Mouse (Mus musculus) midbrain, embryonic 15.5 days (tissue): ENCODE data around the gene E130308A19Rik. TPM values are rescaled to one million over a fixed set of nuclear protein-coding genes. Genes with fewer than 3 reads are reported as not detected.
A peak's percentile ranks its signal among the peaks of the same experiment; 100 is the strongest.

Source experiments
- ATAC-seq: fragments of 200-750 bp; cut with Nextera tagmentation; replicated peaks from 2 replicates; pipeline ENCODE4 v1.8.0; 2017; ENCODE audit warnings: moderate TSS enrichment
- H3K27ac ChIP-seq: fragments of 300-500 bp; sonication (generic); 2 replicates; pipeline ENCODE4 v1.5.1; 2015; ENCODE audit warnings: mild to moderate bottlenecking, inconsistent platforms
- H3K27me3 ChIP-seq: fragments of 300-500 bp; sonication (generic); replicated peaks from 2 replicates; pipeline ENCODE4 v1.6.1; 2015; ENCODE audit warnings: inconsistent platforms
- H3K36me3 ChIP-seq: fragments of 300-500 bp; sonication (generic); replicated peaks from 2 replicates; pipeline ENCODE4 v1.6.1; 2015; ENCODE audit warnings: inconsistent platforms
- H3K4me1 ChIP-seq: fragments of 300-500 bp; sonication (generic); 2 replicates; pipeline ENCODE4 v1.6.1; 2015; ENCODE audit warnings: inconsistent platforms
- H3K4me2 ChIP-seq: fragments of 300-500 bp; sonication (generic); 2 replicates; pipeline ENCODE4 v1.6.1; 2015; ENCODE audit warnings: inconsistent platforms, mild to moderate bottlenecking, moderate library complexity
- H3K4me3 ChIP-seq: fragments of 300-500 bp; sonication (generic); 2 replicates; pipeline ENCODE4 v1.5.1; 2015; ENCODE audit warnings: mild to moderate bottlenecking, inconsistent platforms
- H3K9ac ChIP-seq: fragments of 300-500 bp; sonication (generic); 2 replicates; pipeline ENCODE4 v1.6.1; 2015; ENCODE audit warnings: mild to moderate bottlenecking, inconsistent platforms
- H3K9me3 ChIP-seq: fragments of 300-500 bp; sonication (generic); 2 replicates; pipeline ENCODE4 v1.6.1; 2016; ENCODE audit warnings: inconsistent platforms
- WGBS: fragments of 180-500 bp; shearing (Covaris S2); methylation state at CpG from one replicate; pipeline ENCODE4 v1.1.7; 2015; ENCODE audit warnings: mixed read lengths; 5-methylcytosine and 5-hydroxymethylcytosine counted together
- polyA plus RNA-seq: library from polyadenylated mRNA; unstranded; fragments of >200 nt; fragmentation: Nextera tagmentation; extraction: Ambion mirVana; gene quantifications from 2 replicates; pipeline ENCODE4 v1.2.1, GENCODE M21; 2015

Gene E130308A19Rik
- polyA plus RNA-seq, 1 experiment from 2014 or later = 60.1 TPM

DNA sequence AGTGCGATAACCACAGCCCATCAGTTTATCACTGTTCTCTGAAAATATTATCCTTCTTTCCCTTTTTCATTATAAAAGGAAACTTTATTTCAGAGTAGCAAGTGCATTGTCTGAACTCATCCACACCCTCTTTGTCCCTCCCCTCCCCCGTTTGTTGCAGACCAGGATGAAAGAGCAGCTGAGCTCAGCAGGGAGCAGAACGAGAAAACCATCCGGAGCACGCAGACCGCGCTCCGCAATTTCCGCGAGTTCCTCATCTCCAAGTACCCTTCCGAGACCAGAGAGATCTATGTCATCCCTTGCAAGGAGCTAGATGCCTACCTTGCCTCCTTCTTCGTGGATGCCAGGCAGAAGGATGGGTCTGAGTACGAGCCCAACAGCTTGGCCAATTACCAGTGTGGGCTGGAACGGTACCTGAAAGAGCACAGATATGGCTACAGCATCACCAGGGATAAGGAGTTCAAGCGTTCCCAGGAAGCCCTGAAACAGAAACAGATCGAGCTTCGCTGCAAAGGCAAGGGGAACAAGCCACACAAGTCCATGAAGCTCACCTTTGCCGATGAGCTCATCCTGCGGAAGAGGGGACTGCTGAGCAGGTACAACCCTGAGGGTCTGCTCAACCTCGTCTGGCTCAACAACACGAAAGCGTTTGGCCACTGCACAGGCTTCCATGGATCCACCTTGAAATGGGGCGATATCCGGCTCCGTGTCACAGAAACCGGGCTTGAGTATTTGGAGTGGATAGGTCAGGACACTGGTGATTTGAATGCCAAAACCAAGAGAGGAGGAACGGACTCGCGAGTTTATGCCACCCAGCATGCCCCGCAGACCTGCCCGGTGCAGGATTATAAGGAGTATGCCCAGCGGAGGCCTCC, 93.7 kb downstream of the E130308A19Rik start:
- ATAC-seq = no peak

DNA sequence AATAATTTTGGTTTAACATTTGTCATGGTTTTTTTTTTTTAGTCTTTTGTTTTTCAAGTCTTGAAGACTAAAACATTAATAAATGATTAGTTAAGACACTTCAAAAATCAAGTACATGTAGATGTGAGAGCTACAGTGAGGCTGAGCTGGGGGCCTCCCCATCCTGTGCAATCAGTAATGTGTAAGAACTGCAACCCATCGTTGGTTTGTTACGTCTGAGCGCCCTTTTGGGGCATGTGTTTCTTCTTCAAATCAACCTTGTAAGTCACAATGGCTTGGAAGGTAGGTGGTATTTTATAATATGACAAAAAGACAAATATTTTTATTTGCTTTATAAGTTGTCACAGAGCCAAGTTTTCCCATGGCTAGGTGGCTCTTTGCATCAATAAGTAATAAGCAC, 95.8 kb downstream of the E130308A19Rik start:
- no peak overlapping the region for H3K27ac ChIP-seq
- H3K4me3 ChIP-seq = no peak overlapping the region
- no peaks in the 10 kb centered on the region for H3K9me3 ChIP-seq
- no peak overlapping the region for H3K9ac ChIP-seq
- ATAC-seq = no peak
- 83% methylated on average over 3 of the region's 3 CpGs for WGBS
- no peaks in the 10 kb centered on the region for H3K27me3 ChIP-seq
- H3K4me1 ChIP-seq = 0 out of 2 replicates have a peak, but pooled peaks cover 11% of the 10 kb centered on the region
- H3K4me2 ChIP-seq = no peak overlapping the region
- no peaks in the 10 kb centered on the region for H3K36me3 ChIP-seq

More for the DNA sequence above, 93.7 kb downstream of the E130308A19Rik start:
- Histone ChIP-seq H3K4me1 (peaks cover 23% of the 10 kb centered on the region), H3K36me3 (no peaks in the 10 kb centered on the region), H3K9me3 (no peaks in the 10 kb centered on the region), H3K27ac (no peak overlapping the region), H3K27me3 (no peaks in the 10 kb centered on the region), H3K4me3 (no peak overlapping the region), H3K9ac (no peak overlapping the region), H3K4me2 (no peak overlapping the region)
- 81% methylated on average over 32 of the region's 32 CpGs for WGBS

DNA sequence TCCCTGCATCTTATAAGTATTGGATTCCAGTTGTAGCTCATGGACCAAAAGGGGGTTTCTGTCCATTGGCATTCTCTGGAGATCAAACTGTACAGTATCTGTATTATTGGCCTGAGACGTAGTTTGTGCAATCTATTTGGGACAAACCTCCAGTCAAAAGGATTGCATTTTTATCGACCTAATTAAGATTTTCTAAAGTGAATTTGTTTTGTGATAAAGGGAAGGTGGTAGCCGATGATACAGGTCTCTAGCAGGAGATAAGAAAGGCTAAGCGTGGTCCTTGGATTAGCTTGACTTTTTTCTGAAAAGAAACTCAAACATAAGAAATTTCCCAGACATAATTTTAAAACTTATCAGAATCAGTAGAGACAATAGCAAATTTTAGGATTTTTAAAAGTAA, 99.6 kb downstream of the E130308A19Rik start:
- Histone ChIP-seq H3K27ac (no peak overlapping the region), H3K4me3 (no peak overlapping the region), H3K27me3 (no peaks in the 10 kb centered on the region), H3K4me1 (peaks cover 6% of the 10 kb centered on the region; the same call in 1 of the 2 replicates), H3K36me3 (no peaks in the 10 kb centered on the region), H3K9ac (no peak overlapping the region), H3K9me3 (no peaks in the 10 kb centered on the region), H3K4me2 (no peak overlapping the region)
- ATAC-seq = no peak
- WGBS = 83% methylated on average over 4 of the region's 4 CpGs

DNA sequence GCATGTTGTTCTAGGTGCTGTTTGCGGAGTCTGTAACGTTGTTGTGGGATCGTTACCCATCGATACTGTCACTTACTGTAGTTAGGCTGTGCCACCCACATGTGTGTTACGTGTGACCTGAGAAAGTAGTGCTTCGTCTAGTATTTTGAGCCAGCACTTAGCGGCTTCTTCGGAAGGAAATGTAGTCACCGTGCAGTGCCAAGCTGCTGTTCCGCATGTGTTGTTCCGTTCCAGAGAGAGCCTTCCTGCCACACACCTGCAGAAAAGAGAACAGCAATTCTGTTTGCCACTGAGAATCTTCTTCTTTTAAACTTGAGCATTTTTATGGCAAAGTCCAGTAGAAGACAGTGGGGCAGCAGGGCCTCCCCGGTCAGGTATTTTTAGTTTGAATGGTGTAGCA, 100.5 kb downstream of the E130308A19Rik start:
- 90% methylated on average over 12 of the region's 12 CpGs for WGBS
- H3K36me3 ChIP-seq = no peaks in the 10 kb centered on the region
- no peak overlapping the region for H3K4me3 ChIP-seq
- no peaks in the 10 kb centered on the region for H3K9me3 ChIP-seq
- H3K9ac ChIP-seq = no peak overlapping the region
- ATAC-seq = no peak
- H3K27me3 ChIP-seq = no peaks in the 10 kb centered on the region
- no peak overlapping the region for H3K27ac ChIP-seq
- no peak overlapping the region for H3K4me2 ChIP-seq
- H3K4me1 ChIP-seq = peaks cover 6% of the 10 kb centered on the region; the same call in 1 of the 2 replicates

DNA sequence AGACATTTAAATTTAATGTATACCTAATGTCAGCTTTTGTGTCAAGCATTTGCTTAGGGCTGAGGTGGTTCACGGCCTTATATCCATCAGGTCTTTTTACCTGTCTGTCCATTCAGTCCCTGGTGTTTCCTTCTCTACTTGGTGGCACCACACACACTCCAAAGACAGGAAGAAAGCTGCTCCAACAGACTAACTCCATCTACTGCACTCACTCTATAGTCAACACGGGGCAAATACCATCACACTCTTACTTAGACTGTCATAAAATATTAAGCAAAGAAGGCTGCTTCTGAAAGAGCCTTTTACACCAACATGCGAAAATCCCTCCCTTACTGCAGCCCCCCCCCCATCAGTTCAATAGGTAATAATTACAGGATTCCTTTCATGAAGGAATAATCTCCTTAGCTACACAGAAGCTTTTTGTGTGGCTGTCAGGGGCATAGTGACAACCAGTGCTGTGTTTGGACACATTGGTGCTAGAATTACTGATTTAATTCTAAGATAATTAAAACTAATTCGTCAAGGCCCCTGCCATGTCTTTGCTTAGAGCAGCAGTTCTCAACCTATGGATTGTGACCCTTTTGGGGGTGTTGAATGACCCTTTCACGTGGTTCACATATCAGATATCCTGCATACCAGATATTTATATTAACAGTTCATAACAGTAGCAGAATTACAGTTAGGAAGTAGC, 101.3 kb downstream of the E130308A19Rik start:
- H3K27me3 ChIP-seq = no peaks in the 10 kb centered on the region
- no peak overlapping the region for H3K4me3 ChIP-seq
- WGBS = 36% methylated on average over 5 of the region's 5 CpGs
- H3K9ac ChIP-seq = no peak overlapping the region
- no peaks in the 10 kb centered on the region for H3K36me3 ChIP-seq
- peaks cover 6% of the 10 kb centered on the region; the same call in 1 of the 2 replicates for H3K4me1 ChIP-seq
- H3K27ac ChIP-seq = no peak overlapping the region
- ATAC-seq = peak; percentile 48
- no peak overlapping the region for H3K4me2 ChIP-seq
- H3K9me3 ChIP-seq = no peaks in the 10 kb centered on the region

DNA sequence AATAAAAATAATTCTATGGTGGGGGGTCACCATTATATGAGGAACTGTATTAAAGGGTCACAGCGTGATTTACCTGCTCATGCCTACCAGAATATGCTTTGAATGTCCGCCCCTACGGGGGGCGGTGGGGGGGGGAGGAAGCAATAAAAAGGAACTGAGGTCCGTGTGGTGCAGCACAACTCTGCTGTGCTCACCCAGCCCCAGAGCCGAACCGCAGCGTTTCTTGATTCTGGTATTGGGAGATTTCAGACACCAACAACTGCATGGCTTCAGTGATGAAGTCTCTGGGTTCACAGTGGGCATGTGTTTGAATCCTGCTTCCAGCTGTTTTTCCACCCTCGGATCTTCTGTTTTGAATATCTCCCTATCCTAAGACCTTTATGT, 101.9 kb downstream of the E130308A19Rik start:
- Histone ChIP-seq H3K4me2 (no peak overlapping the region), H3K9ac (no peak overlapping the region), H3K27ac (no peak overlapping the region), H3K4me3 (no peak overlapping the region), H3K4me1 (peaks cover 6% of the 10 kb centered on the region; the same call in 1 of the 2 replicates), H3K27me3 (no peaks in the 10 kb centered on the region), H3K36me3 (no peaks in the 10 kb centered on the region), H3K9me3 (no peaks in the 10 kb centered on the region)
- WGBS = 73% methylated on average over 9 of the region's 9 CpGs
- ATAC-seq = no peak

DNA sequence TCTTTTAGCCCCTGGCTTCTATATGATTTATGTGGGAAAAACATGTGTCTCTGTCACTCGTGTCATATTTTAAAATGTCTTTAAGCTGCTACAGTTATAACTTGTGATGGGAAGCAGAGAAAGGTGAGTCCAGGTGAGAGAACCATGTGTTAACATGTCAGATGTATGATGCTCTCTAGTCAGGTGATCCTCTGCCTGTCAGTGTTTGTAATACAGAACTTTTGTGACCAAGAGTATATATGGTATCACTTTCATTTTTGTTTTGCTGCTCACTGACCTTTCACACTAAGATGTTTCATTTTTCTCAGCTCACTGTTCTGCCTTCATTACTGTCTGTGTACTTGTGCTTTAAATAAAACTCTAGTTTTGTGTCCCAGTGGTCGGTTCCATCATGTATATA, 102.8 kb downstream of the E130308A19Rik start:
- ATAC-seq = no peak
- Histone ChIP-seq H3K27ac (no peak overlapping the region), H3K4me3 (no peak overlapping the region), H3K4me1 (peaks cover 6% of the 10 kb centered on the region; the same call in 1 of the 2 replicates), H3K9me3 (no peaks in the 10 kb centered on the region), H3K36me3 (no peaks in the 10 kb centered on the region), H3K9ac (no peak overlapping the region), H3K4me2 (no peak overlapping the region), H3K27me3 (no peaks in the 10 kb centered on the region)
- 97% methylated on average over 2 of the region's 2 CpGs for WGBS

DNA sequence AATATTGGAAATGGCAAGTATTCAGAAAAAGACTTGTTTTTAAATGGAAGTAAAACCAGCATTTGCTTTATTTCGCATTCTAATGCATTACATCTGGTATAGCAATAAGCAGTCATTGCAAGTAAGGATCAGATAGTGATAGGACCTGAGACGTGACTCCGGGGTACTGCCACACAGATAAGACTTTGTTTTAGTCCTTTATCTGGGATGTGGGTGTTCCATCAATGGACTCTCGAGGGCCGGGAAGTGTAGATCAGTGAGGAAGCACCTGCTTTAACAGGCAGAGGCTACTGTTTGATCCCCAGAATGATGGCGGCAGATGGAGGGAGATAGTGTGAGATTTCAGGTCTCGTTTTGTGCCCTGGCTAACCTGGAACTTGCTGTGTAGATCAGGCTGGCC, 105.5 kb downstream of the E130308A19Rik start:
- Histone ChIP-seq H3K4me1 (peaks cover 6% of the 10 kb centered on the region; the same call in 1 of the 2 replicates), H3K4me3 (no peak overlapping the region), H3K9me3 (no peaks in the 10 kb centered on the region), H3K27ac (no peak overlapping the region), H3K4me2 (no peak overlapping the region), H3K27me3 (no peaks in the 10 kb centered on the region), H3K9ac (no peak overlapping the region), H3K36me3 (no peaks in the 10 kb centered on the region)
- 93% methylated on average over 7 of the region's 7 CpGs for WGBS
- no peak for ATAC-seq

DNA sequence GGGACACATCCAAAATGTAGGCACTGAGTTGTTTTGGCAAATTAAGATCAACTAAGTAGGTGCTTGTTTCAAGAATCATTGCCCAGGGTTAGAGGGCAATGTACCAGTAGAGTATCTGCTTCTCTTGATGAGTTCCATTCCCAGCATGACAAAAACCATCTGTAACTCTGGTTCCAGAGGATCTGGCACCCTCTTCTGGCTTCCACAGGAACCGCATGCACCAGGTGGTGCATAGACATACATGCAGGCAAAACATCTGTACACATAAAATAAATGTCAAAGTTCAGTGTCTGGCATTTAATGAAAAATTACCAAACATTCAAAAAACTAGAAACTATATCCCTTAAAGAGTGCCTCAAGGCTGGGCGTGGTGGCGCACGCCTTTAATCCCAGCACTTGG, 113.3 kb downstream of the E130308A19Rik start:
- H3K4me2 ChIP-seq = no peak overlapping the region
- no peak for ATAC-seq
- H3K36me3 ChIP-seq = no peaks in the 10 kb centered on the region; the same call in 1 of the 2 replicates
- no peak overlapping the region for H3K4me3 ChIP-seq
- H3K9me3 ChIP-seq = no peaks in the 10 kb centered on the region
- no peaks in the 10 kb centered on the region for H3K4me1 ChIP-seq
- H3K27me3 ChIP-seq = no peaks in the 10 kb centered on the region
- no peak overlapping the region for H3K27ac ChIP-seq
- H3K9ac ChIP-seq = no peak overlapping the region
- 97% methylated on average over 4 of the region's 4 CpGs for WGBS

DNA sequence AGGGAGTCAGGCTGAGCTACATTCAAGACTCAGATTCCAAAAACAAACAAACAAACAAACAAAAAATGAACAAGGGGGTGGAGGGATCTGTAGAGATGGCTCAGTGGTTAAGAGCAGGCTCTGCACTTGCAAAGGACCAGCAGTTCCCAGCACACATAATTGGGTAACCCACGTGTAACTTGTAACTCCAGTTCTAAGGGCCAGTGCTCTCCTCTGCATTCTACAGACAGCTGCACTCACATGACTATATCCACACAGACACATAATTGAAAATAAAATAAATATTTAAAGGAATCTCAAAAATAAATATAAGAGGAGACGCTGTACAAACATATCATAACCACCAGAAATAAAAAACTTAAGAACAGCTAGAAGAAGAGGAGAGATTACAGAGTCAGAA, 113.9 kb downstream of the E130308A19Rik start:
- ATAC-seq = no peak

DNA sequence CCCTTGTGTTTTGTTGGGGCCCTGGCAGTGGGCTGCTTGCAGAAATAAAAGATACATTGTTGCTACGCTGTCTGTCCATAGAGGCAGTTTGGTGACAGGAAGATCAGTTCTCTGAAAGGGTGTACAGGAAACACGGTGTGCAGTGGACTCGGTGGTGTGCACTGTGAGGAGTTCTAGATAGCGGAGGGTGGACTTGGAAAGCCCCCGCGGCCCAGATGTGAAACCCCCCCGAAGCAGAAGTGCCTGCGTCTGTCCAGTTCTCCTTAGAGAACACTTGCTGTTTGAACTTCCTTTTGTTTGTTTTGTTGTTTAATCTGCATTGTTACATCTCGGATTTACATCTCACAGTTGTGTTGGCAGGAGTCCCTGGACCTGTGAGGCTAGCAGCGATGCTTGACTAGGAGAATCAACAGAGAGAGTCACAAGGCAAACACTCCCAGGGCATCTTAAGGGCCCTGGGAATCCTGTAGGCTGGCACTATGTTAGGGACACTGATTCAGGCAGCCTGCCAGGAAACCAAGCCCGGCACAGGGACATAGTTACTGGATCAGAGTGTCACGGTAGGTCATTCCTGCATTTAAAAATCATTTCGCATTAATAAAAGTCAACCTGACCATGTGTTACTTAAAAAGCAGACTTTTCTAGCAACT, 127.6 kb downstream of the E130308A19Rik start:
- Histone ChIP-seq H3K9me3 (no peaks in the 10 kb centered on the region), H3K4me1 (no peaks in the 10 kb centered on the region; the same call in 1 of the 2 replicates), H3K4me2 (no peak overlapping the region), H3K9ac (no peak overlapping the region), H3K36me3 (0 out of 2 replicates have a peak, but pooled peaks cover 3% of the 10 kb centered on the region), H3K27ac (no peak overlapping the region), H3K27me3 (no peaks in the 10 kb centered on the region), H3K4me3 (no peak overlapping the region)
- WGBS = 60% methylated on average over 13 of the region's 13 CpGs
- no peak for ATAC-seq

More for the DNA sequence above, 113.9 kb downstream of the E130308A19Rik start:
- Histone ChIP-seq H3K9me3 (no peaks in the 10 kb centered on the region), H3K4me2 (no peak overlapping the region), H3K4me1 (no peaks in the 10 kb centered on the region), H3K27me3 (no peaks in the 10 kb centered on the region), H3K9ac (no peak overlapping the region), H3K36me3 (no peaks in the 10 kb centered on the region; the same call in 1 of the 2 replicates), H3K27ac (no peak overlapping the region), H3K4me3 (no peak overlapping the region)
- WGBS = 86% methylated on average over 2 of the region's 2 CpGs
